Mouse (Mus musculus) neural tube, embryonic 11.5 days (tissue): ENCODE data around the gene Myo5c. TPM values are rescaled to one million over a fixed set of nuclear protein-coding genes. Genes with fewer than 3 reads are reported as not detected.

ENCODE experiments used
- ATAC-seq: fragments of 200-750 bp; cut with Nextera tagmentation; 2 replicates; pipeline ENCODE4 v1.8.0; 2017; ENCODE audit warnings: moderate number of reproducible peaks, mild to moderate bottlenecking, moderate TSS enrichment, moderate library complexity; ENCODE audit not compliant: insufficient read depth, low FRiP score, low TSS enrichment
- DNase-seq: peaks from one replicate; pipeline ENCODE4 v3.0.0-alpha.2; 2015; ENCODE audit warnings: low spot score
- H3K27ac ChIP-seq: fragments of 300-500 bp; sonication (generic); 2 replicates; pipeline ENCODE4 v1.5.1; 2014; ENCODE audit warnings: low read depth, mild to moderate bottlenecking, low read length
- H3K27me3 ChIP-seq: fragments of 300-500 bp; sonication (generic); 2 replicates; pipeline ENCODE4 v1.6.1; 2014; ENCODE audit warnings: mild to moderate bottlenecking, low read length, mixed read lengths; ENCODE audit not compliant: control insufficient read depth, insufficient read depth
- H3K36me3 ChIP-seq: fragments of 300-500 bp; sonication (generic); 2 replicates; pipeline ENCODE4 v1.6.1; 2014; ENCODE audit warnings: mild to moderate bottlenecking, low read length, moderate library complexity, mixed read lengths; ENCODE audit not compliant: control insufficient read depth, insufficient read depth
- H3K4me1 ChIP-seq: fragments of 300-500 bp; sonication (generic); 2 replicates; pipeline ENCODE4 v1.6.1; 2014; ENCODE audit warnings: low read length, mixed read lengths; ENCODE audit not compliant: control insufficient read depth, insufficient read depth
- H3K4me2 ChIP-seq: fragments of 300-500 bp; sonication (generic); 2 replicates; pipeline ENCODE4 v1.6.1; 2014; ENCODE audit warnings: low read depth, mild to moderate bottlenecking, moderate library complexity
- H3K4me3 ChIP-seq: fragments of 300-500 bp; sonication (generic); 2 replicates; pipeline ENCODE4 v1.5.1; 2014; ENCODE audit warnings: low read depth, low read length
- H3K9ac ChIP-seq: fragments of 300-500 bp; sonication (generic); 2 replicates; pipeline ENCODE4 v1.6.1; 2014; ENCODE audit warnings: mild to moderate bottlenecking, low read length
- H3K9me3 ChIP-seq: fragments of 300-500 bp; sonication (generic); 2 replicates; pipeline ENCODE4 v1.6.1; 2016; ENCODE audit warnings: low read length; ENCODE audit not compliant: control insufficient read depth
- WGBS: fragments of 180-500 bp; shearing (Covaris S2); extraction: QIAGEN DNeasy Blood & Tissue Kit; methylation state at CpG from one replicate; pipeline ENCODE4 v1.1.7; 2014; 5-methylcytosine and 5-hydroxymethylcytosine counted together
- polyA plus RNA-seq: library from polyadenylated mRNA; unstranded; fragments of >200 nt; fragmentation: Nextera tagmentation; extraction: Ambion mirVana; gene quantifications from 2 replicates; pipeline ENCODE4 v1.2.1, GENCODE M21; 2014

Myo5c gene
- polyA plus RNA-seq, 1 experiment from 2014 or later, result 0.36 TPM

- Histone ChIP-seq H3K4me1 (peaks cover 6% of the 10 kb centered on the region), H3K36me3 (no peaks in the 10 kb centered on the region), H3K27me3 (peaks cover 13% of the 10 kb centered on the region), H3K9me3 (no peaks in the 10 kb centered on the region), H3K9ac (no peak overlapping the region), H3K4me2 (no peak overlapping the region), H3K4me3 (no peak overlapping the region), H3K27ac (no peak overlapping the region)
- no peak for DNase-seq
- 83% methylated on average over 12 of the region's 12 CpGs for WGBS
- ATAC-seq, result no peak
These were observed 4.8 kb downstream of the Myo5c start for GRCm38 (mm10) chr9:75236416-75237308.

DNA sequence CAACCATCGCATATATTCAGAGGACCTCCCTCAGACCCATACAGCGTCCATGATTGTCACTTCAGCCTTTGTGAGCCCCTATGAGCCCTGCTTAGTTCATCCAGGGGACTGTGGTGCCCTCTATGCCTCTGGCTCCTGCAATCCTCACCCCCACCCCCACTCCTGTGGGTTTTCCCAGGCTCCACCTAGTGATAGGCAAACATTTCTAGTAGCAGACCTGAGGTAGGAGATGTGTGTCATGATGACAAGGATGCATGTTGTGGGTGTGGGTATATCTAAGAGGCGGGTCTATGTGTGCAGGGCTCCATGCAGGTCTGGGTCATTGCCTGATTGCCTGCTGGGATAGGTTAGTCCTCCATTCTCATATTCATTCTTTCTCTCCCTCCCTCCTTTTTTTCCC is 6.4 kb downstream of the Myo5c start:
- no peak overlapping the region for H3K4me2 ChIP-seq
- H3K4me1 ChIP-seq, result no peaks in the 10 kb centered on the region
- H3K4me3 ChIP-seq, result no peak overlapping the region
- WGBS, result 85% methylated on average over 3 of the region's 3 CpGs
- peaks cover under 1% of the 10 kb centered on the region for H3K27me3 ChIP-seq
- no peak for ATAC-seq
- H3K36me3 ChIP-seq, result no peaks in the 10 kb centered on the region
- H3K9me3 ChIP-seq, result no peaks in the 10 kb centered on the region
- DNase-seq, result no peak
- no peak overlapping the region for H3K27ac ChIP-seq
- no peak overlapping the region for H3K9ac ChIP-seq

GRCm38 (mm10) chr9:75243052-75243451 is 11.2 kb downstream of the Myo5c start:
- H3K27ac ChIP-seq, result no peak overlapping the region
- 0 out of 2 replicates have a peak, but pooled peaks cover 3% of the 10 kb centered on the region for H3K4me1 ChIP-seq
- DNase-seq, result no peak
- 81% methylated on average over 6 of the region's 6 CpGs for WGBS
- ATAC-seq, result no peak
- H3K9ac ChIP-seq, result no peak overlapping the region
- H3K9me3 ChIP-seq, result no peaks in the 10 kb centered on the region
- no peak overlapping the region for H3K4me3 ChIP-seq
- no peak overlapping the region for H3K4me2 ChIP-seq
- no peaks in the 10 kb centered on the region for H3K27me3 ChIP-seq
- no peaks in the 10 kb centered on the region for H3K36me3 ChIP-seq

DNA sequence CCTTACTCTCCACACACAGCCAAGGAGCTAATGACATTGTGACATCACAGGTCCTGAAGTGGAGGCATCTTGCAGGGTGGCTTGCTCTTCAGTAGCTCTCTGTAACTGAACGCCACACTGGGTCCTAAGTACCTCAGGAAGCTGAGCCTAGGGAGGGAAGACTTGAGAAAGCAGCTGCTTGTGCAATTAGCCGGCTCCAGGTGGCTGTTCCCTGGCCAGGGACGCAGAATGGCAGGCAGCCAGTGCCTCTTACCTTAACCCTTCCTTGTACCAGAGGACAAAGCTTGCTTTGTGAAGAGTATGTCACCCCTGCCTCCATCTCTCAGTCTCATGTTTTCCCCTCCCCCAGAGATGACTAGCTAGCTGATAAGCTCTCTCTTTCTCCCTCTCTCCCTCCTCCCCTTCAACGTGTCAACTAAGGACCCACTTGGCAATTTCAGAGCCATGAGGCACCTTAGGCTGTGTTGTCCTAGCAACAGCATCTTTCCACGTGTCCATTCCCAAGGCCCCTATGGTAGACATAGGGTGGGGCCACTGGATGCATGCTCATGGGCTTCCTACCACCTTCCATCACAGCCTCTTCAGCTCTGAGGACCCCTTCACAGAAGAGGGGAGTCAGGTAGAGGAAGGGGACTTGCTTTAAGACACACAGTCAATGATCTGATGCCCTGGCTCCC is 12.0 kb downstream of the Myo5c start:
- Histone ChIP-seq H3K9me3 (no peaks in the 10 kb centered on the region), H3K36me3 (no peaks in the 10 kb centered on the region), H3K4me1 (0 out of 2 replicates have a peak, but pooled peaks cover 3% of the 10 kb centered on the region), H3K9ac (no peak overlapping the region), H3K4me3 (no peak overlapping the region), H3K4me2 (no peak overlapping the region), H3K27ac (no peak overlapping the region), H3K27me3 (no peaks in the 10 kb centered on the region)
- 49% methylated on average over 5 of the region's 5 CpGs for WGBS
- DNase-seq (no peak), ATAC-seq (no peak)

- 0 out of 2 replicates have a peak, but pooled peaks cover 3% of the 10 kb centered on the region for H3K4me1 ChIP-seq
- H3K36me3 ChIP-seq, result no peaks in the 10 kb centered on the region
- no peak overlapping the region for H3K9ac ChIP-seq
- no peak overlapping the region for H3K27ac ChIP-seq
- H3K27me3 ChIP-seq, result no peaks in the 10 kb centered on the region
- 83% methylated on average over 4 of the region's 4 CpGs for WGBS
- DNase-seq, result no peak
- H3K9me3 ChIP-seq, result no peaks in the 10 kb centered on the region
- ATAC-seq, result no peak
- no peak overlapping the region for H3K4me2 ChIP-seq
- H3K4me3 ChIP-seq, result no peak overlapping the region
These were observed 12.7 kb downstream of the Myo5c start for GRCm38 (mm10) chr9:75244527-75244926.

GRCm38 (mm10) chr9:75246080-75246930 is 14.5 kb downstream of the Myo5c start:
- Histone ChIP-seq H3K4me2 (no peak overlapping the region), H3K27ac (no peak overlapping the region), H3K27me3 (no peaks in the 10 kb centered on the region), H3K9me3 (no peaks in the 10 kb centered on the region), H3K4me3 (no peak overlapping the region), H3K36me3 (no peaks in the 10 kb centered on the region), H3K9ac (no peak overlapping the region), H3K4me1 (0 out of 2 replicates have a peak, but pooled peaks cover 3% of the 10 kb centered on the region)
- DNase-seq (no peak), ATAC-seq (no peak)
- WGBS, result 90% methylated on average over 13 of the region's 13 CpGs

DNA sequence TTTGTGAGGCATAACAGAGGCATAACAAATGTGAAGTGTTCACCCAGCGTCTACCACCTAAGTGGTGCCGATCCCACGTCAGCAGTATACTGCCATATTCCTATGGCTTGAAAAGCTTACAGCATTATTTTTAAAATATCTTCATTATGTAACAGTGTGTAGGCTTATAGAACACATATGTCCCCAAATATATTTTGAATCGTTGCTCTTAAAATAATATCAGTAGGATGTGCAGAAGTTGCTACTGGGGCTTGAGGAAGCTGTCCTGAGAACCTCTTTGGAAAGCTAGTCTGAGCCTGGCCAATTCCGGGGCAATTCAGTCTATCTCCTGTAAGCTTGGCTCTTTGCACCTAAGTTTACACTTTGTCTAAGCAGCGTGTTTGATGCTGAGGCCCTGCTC is 16.1 kb downstream of the Myo5c start:
- Histone ChIP-seq H3K4me1 (0 out of 2 replicates have a peak, but pooled peaks cover 3% of the 10 kb centered on the region), H3K36me3 (no peaks in the 10 kb centered on the region), H3K9ac (no peak overlapping the region), H3K9me3 (no peaks in the 10 kb centered on the region), H3K4me2 (no peak overlapping the region), H3K27ac (no peak overlapping the region), H3K27me3 (no peaks in the 10 kb centered on the region), H3K4me3 (no peak overlapping the region)
- no peak for DNase-seq
- no peak for ATAC-seq
- 87% methylated on average over 6 of the region's 6 CpGs for WGBS

DNA sequence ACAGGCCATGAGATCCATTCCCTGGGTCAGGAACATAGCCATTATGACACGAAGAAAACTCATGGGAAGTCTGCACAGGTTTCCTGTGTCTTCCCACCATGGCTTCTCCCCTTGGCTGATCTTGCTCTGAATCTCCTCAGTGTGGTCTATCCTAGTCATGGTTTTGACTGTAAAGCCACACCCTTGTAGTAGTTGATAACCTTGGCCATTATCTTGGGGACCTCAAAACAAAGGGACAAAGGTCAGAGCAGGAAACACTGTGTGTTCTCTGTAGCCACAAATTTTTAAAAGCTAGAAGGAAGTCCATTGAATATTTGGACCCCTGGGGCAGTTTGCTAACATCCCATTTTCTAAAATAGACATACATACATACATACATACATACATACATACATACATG is 16.5 kb downstream of the Myo5c start:
- Histone ChIP-seq H3K4me1 (0 out of 2 replicates have a peak, but pooled peaks cover 3% of the 10 kb centered on the region), H3K4me2 (no peak overlapping the region), H3K27ac (no peak overlapping the region), H3K36me3 (no peaks in the 10 kb centered on the region), H3K9me3 (no peaks in the 10 kb centered on the region), H3K9ac (no peak overlapping the region), H3K4me3 (no peak overlapping the region), H3K27me3 (no peaks in the 10 kb centered on the region)
- DNase-seq, result no peak
- no peak for ATAC-seq
- WGBS, result 91% methylated on average over 1 of the region's 1 CpGs
